Mouse (Mus musculus) ovary, postnatal 36 days (tissue): ENCODE data around the gene Prok2.

Source experiments
- DNase-seq: peaks from one replicate; pipeline ENCODE4 v3.0.0; 2022; ENCODE audit warnings: low spot score, mixed read lengths

Prok2 gene

DNA sequence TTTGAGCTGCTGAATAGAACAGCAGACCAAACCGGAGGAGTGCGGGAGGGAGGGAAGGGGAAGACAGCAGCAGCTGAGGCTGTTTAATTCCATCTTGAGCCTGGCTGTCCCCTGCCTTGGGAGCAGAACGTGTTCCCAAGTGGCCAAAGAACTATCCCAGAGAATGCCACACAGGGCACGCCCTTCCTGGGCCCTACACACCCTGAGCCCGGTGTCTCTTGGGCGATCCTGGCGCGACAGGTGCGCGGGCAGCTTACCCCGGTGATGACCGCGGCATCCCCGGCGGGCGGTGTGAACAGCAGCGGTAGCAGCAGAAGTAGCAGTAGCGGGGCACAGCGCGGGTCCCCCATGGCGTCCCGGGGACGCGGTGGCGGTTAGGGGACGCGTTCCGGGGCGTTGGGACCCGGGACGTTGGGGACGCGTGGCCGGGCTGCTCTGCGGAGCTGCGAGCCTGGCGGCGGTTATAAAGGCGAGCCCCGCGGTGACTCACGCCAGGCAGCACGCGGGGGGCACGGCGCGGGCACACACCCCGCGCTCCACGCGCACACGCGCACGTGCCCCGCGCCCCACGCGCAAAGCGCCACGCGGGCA lies at the start of gene Prok2:
Gene Prok2, minus strand, starts transcription at position 422 of the 591 bp plus-strand sequence.
- peak; percentile 15 for DNase-seq

DNA sequence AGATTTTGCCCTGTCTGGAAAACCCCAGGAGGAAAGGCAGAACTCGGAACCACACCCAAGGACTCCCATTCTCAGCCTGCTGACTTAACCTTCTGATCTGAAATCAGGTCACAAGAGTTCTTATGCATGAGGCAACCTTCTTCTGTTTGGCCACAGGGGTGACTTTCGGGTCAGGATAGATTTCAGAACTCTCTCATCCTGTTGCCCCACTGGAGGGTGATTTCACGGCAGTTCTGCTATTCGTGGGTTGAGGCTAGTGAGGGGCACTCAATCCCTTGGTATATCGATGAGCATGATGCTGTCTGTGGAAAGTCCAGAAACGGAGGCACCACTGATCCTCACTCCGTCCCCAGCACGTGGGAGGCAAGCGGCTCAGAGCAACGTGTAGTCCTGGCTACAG lies 48.5 kb upstream of the Prok2 start:
- no peak for DNase-seq

DNA sequence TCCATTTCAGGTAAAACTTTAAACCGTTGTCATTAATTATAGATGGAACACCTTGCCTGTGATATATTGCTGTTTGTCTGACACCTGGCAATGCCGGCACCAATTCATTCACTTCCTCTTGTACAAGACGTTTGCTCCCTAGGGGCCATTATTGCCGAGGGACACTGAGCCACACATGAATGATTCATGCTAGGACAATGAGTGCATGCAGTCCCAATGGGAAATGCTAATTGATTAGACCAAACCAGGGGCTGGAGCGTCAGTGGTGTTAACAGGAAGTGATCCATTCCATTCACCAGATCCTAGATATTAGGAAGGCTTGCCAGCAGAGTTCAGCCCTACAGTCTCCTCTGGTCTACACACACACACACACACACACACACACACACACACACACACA lies 42.3 kb upstream of the Prok2 start:
- DNase-seq, result no peak

DNA sequence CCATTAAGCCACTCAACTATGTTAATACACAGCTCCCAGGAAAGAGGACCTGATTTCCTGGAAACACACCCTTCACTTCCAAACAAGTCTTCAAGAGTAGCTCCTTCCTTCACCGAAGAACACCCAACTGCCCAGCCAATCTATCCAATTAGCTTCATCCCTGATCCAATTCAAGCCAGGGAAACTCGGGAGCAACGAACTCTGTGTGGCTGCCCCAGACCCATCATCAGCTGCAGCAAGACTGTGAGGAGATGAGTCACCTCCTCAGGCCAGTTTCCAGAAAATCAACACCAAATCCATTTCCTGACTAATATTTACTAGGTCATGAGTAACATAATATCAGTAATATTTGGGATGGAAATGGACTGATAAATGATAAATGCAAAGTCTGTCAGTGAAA lies 38.7 kb upstream of the Prok2 start:
- no peak for DNase-seq

DNA sequence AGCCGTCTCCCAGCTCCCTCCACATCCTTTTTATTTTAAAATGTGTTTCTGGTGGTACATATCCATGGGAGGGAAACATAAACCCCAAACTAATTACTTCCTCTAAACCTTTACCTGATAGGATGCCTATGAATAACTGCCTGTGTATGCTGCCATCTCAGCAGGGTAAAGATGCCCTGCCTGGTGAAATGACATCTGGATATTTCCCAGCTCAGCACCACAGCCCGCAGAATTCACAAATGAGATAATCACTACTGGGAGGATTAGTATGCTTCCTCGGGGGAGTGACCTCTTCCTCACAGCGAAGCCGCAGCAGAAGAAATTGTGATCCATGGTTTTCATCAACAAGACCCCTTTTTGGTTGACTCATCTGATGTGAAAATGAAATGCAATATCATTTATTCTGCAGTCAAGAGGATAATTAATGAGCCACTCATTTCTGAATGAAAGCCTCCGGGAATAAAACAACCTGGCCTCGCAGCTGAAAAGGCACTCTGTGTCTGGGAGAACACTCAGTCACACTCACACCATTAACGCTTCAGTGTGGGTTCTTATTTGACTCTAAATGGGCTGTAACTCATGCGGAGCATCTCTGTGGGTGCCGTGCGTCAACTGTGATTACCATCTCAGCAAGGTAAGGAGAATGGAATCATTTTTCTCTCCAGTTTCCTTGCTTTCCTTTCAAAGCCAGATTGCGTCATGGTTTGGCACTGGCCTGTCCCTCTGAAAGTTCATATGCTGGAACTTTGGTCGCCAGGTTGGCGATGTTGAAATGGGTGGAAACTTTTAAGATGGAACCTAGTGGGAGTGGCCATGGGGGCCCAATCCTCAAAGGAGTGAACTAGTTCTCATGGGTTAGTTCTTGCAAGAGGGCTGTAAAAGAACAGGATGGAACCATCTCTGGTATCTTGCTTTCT lies 36.1 kb upstream of the Prok2 start:
- no peak for DNase-seq

DNA sequence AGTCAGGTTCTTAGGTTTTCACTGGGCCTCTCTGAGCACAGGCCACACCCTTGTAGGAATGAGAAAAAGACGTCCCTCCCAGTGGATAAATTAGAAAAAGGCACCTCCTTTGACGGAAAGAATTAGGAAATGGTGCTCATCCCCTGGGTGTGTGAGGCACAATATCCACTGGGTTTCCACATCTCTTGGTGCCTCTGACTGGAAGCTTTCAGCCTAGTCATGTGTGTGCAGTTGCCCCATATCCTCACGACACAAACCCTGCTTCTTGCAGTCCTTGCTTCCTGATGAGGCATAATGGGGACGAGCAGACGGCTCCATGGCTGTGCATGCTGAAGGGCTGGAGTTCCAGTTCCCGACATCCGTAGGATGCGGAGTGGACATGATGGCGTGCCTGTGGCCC lies 29.9 kb upstream of the Prok2 start:
- no peak for DNase-seq

DNA sequence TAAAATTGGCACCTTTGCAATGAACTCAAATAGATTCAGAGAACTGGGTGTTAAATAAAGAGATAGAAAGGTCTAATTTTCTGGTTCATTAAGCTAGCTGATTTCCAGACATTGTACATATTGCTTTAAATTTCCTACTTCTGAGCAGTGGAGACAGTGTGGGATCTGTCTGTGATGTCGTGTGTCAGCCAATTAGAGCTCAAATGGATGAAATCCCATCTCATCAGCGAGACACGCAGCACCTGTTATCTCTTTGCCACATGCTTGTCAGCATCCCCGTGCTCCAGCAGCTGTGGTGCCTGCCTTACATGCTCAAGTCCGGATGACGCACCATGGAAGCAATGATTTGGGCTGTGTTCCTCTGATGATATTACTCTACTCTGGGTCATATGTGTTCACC lies 25.1 kb upstream of the Prok2 start:
- no peak for DNase-seq

DNA sequence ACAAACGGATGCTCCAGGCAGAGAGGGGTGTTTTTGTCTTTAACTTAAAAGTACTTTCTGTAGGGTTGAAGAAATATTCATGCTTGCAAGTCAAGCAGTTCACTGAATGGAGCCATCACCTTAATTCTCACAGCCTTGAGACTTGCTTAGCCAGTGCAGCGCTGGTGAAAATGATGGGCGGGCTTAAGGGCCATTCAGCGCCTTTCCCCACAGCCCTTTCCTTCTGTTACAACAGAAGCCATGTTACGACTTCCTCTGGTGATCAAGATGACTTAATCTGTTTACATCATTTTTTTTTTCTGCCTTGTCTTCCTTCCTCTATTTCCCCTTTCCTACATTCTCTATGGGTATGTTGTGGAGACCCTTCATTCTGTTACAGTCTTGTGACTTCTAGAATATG lies 20.1 kb upstream of the Prok2 start:
- no peak for DNase-seq

DNA sequence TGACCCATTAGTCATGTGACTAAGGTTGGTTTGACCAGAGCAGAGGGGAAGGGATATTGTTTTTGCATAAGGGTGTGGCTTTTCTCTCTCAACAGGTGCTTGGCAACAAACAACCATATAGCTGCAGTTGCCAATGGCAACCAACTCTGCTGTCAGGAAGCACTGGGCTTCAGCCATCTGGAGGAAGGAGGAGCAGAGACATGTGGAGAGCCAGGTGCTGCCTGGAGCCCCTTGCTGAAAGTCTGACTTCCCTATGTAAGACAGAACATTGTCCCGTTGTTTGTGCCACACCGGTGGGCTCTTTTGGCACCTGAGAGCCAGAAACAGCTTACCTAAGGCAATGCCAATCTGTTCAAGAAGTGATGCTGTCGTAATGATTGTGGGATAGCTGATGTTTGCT lies 16.7 kb upstream of the Prok2 start:
- DNase-seq, result no peak

DNA sequence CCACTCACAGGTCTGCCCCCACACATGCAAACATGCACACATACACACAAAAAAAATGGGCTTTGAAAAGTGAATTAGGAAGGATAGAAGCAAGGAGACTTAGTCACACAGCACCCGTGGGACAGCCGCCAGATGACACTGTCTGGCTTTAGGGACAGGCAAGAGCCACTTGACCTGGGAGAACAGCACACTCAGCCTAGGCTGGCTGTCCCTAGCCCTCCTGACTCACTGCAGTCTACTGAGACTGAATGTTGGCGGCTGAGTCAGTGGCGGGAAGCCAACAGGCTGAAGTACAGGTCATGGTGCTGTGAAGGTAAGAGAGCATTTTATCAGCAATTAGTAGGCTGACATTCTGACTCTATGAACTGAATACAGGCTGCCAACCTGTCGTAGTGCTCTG lies 8.5 kb upstream of the Prok2 start:
- DNase-seq, result no peak

DNA sequence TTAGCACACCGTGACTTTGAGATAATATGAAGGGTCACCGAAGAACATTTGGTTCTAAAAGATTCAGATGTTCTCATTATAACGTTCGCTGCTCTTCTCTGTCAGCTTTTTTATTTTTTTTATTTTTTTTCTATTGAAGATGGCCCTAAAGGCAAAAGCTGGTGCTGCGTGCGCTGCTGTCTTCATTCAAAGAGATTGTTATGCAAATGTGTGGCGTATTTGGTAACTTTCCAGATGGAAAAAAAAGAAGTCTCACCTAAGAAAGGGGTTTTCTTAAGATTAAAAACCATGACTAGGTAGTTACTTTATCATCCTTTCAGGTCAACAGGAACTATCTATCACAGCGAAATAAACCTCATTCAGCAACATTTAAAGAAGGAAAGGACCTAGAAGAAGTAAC lies 6.5 kb upstream of the Prok2 start:
- no peak for DNase-seq

DNA sequence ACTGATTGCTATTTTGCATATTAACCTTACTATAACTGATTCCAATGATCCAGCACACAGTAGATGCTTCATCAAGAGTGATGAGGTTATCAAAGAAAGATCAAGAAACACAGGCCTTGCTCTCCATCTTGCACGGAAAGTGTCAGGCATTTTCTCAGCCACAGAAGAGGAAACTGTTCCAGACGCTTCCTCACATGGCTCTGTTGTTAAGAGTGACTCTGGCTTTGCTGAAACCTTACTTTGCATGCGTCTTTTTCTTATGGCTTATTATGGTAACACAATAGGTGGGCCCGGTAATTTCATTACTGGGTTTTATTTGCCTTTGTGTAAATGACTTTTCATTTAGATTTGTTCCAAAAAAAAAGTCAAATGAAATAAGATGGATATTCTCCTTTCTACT lies 5.7 kb upstream of the Prok2 start:
- DNase-seq, result no peak

DNA sequence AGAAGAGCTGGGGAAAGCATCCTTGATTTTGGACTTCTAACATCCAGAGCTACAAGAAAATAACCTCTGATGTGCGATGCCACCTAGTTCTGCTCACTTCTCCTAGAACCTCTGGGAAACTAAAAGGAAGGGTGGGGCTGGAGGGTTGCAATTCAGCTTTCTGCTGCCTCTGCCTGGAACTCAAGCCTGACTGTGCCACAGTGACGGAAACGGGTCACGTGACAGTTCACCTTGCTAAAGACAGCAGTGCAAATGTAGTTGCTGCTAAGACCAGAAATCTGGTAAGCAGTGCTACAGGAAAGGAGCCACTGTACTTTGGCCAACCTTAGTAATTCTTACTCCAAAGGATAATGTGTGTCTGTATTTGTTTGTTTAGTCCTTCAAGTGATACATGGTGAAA lies 3.7 kb upstream of the Prok2 start:
- DNase-seq, result no peak

DNA sequence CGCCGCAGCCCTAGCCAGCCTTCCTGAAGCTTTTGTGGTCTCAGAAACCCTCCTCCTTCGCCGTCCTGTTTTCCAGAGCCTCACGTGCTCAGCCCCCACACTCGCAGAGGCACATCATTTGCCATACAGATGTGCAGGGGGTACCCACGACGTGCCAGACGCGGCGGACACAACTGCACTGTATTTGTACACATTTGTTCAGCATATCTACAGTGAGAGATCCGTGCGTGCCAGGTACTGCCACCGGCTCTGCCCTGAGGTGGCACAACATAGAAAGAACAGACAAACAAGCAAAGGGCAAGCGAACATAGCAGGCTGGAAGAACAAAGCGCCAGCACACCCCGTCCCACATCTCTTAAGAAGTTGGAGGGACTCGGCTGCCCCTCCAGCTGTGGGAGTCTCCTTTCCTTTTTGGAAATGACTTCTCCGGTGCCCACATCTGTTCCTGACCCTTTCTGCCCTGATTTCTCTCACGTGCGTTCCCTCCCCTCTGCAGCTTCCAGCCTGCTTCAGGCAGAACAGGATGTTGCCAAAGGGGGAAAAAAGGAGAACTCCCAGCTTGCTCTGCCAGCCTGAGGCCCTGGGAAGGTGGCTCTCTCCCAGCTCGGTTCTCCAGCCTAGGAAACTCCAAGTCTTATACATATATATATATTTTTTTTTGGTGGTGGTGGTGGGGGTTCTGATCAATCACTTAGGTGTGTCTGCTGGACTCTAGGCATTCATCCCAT lies 548 bp upstream of the Prok2 start:
- DNase-seq, result peak; percentile 4

DNA sequence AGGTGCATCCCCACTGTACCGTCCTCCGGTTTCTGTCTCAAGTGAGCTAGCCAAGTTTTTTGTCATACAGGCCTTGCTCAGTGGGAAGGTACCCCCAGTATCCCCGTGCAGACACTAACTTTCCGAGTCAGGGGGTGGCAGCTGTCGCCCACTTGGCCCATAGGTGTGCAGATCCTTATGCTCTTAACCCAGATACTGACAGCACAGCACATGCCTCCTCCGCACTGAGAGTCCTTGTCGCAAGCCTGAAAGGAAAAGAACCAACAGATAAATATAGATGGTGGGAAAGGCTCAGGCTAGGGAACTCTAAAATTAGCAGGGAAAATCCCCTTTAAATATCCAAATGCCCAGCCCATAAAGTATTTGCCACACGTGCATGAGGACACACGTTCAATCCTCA lies 3.8 kb downstream of the Prok2 start:
- no peak for DNase-seq

DNA sequence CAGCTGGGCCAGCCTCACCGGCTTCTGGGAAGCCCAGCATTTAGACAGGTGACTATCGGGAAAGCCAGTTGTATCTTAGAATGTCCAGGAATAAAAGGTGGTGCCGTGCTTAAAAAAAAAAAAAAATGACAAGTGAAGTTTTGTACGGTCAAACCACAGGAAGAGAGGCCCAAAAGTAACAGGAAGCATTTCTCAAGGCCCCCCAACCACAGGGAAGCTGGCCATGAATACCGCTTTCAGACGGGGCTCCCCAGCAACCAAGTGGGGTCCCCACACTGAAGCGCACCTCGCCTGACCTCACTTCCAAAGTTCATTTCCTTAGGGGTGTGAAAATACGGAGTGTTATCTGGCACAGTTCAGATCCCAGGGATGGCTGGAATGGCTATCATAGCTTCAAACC lies 5.2 kb downstream of the Prok2 start:
- DNase-seq, result no peak

DNA sequence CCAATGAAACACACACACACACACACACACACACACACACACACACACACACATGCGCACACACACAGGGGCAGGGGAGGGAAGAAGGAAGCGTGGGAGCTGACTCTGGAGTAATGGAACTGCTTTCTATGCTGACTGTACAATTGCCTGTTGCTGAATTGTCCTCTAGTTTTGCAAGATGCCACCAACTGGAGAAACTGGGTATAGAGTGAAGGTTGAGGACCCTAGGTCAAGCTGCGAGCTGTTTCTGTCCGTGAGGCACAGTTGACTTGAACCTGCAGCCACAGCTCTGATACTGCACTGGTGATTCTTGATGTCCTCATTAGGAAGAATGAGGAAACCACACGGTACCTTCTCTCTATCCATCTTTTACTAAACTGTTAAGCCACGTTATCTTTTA lies 10.3 kb downstream of the Prok2 start:
- no peak for DNase-seq

DNA sequence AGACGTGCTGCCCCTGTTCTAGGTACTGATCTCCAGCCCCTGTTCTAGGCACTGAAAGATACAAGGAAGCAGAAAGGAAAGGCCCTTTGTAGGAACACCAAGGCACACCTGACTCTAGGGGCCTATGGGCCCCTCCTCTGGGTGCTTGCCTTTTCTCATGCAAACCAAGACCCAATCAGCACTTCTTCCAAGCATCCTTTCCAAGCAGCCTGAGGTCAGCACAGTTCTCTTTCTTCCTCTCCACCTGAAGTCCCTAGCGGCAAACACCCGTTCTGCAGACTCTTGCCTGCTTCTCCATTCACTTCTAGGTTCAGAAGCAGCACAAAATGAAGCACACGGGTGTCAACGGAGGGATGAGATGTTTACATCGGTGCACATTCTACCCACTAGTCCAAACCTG lies 11.0 kb downstream of the Prok2 start:
- no peak for DNase-seq

DNA sequence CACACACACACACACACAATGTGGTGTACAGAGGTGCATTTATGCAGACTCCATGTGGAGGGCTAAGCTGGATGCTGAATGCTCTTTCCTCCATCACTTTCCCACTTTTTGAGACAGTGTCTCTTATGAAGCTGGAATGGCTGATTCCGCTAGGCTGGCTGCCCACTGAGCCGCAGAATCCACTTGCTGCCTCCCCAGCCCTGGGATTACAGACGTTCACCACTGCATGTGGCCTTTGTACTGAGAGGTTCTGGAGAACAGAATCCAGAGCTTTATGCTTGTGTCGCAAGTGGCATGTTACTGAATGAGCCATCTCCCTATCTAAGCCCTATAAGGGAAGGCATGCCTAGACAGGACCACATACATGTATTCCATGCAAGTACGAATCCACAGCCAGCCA lies 12.9 kb downstream of the Prok2 start:
- no peak for DNase-seq

DNA sequence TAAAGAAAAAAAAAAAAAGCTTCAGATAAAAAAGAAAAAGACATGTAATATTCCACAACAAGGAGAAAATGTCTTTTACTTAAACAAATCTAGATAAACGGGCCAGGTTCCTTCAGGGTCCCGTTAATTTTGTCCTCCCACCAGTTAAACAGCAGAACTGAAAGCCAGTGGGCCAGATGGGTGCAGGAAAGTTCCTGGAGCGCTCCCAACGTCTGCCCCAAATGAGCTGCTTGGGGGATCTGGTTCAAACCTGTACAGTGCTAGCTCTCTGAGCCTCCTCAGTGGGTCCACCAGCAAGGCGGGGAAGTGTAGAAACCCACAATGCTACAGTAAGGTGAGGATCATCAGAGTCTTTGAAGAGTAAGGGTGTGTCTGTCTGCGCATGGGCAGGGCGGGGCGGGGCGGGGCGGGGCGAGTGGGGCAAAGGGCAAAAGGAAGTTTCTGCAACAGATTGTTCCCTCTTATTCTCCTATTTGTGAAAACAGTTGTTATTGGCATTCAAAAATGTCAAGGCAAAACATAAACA lies 14.6 kb downstream of the Prok2 start:
- DNase-seq, result no peak

DNA sequence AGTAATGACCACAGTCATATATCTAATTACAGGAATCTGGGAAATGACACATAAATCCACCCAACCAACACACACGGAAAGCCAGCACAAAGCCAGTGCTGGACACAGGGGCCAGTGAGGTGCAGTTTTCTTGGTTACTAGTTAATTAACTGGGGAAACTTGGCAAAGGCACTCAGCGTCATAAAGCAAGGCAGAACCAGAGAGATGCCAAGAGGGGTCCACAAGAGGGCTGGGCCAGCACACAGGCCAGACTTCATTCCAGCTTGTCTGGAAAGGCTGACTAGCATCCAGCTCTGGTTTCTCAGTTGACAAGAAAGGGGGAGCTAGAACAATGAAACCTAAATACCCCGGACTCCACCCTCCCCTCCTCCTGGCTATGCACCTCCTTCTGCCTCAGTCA lies 25.7 kb downstream of the Prok2 start:
- no peak for DNase-seq

DNA sequence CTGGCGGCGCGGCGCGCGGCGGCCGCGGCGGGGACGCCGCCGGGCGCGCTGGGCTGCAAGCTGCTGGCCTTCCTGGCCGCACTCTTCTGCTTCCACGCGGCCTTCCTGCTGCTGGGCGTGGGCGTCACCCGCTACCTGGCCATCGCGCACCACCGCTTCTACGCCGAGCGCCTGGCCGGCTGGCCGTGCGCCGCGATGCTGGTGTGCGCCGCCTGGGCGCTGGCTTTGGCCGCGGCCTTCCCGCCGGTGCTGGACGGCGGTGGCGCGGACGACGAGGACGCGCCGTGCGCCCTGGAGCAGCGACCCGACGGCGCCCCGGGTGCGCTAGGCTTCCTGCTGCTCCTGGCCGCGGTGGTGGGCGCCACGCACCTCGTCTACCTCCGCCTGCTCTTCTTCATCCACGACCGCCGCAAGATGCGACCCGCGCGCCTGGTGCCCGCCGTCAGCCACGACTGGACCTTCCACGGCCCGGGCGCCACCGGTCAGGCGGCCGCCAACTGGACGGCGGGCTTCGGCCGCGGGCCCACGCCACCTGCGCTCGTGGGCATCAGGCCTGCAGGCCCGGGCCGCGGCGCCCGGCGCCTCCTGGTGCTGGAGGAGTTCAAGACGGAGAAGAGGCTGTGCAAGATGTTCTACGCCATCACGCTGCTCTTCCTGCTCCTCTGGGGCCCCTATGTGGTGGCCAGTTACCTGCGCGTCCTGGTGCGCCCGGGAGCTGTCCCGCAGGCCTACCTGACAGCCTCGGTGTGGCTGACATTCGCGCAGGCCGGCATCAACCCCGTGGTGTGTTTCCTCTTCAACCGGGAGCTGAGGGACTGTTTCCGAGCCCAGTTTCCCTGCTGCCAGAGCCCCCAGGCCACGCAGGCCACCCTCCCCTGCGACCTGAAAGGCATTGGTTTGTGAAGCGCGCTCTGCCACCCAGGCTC lies 33.0 kb downstream of the Prok2 start:
- DNase-seq, result peak; percentile 43
